Mouse (Mus musculus) hindbrain, embryonic 12.5 days (tissue): ENCODE results near the gene Rnf169. TPM values are rescaled to one million over a fixed set of nuclear protein-coding genes. Genes with fewer than 3 reads are reported as not detected.
"Not testable (repeated sequence)": the region's sequence is repeated elsewhere in the genome, so short reads cannot be mapped to it uniquely, and the experiment has no call there.

ENCODE experiments used
- ATAC-seq: fragments of 200-750 bp; cut with Nextera tagmentation; 2 replicates; pipeline ENCODE4 v1.8.0; 2017; ENCODE audit warnings: moderate TSS enrichment; ENCODE audit not compliant: low FRiP score
- H3K27ac ChIP-seq: fragments of 300-500 bp; sonication (generic); 2 replicates; pipeline ENCODE4 v1.5.1; 2016; ENCODE audit warnings: mild to moderate bottlenecking
- H3K27me3 ChIP-seq: fragments of 300-500 bp; sonication (generic); 2 replicates; pipeline ENCODE4 v1.6.1; 2016; ENCODE audit warnings: mild to moderate bottlenecking
- H3K36me3 ChIP-seq: fragments of 300-500 bp; sonication (generic); 2 replicates; pipeline ENCODE4 v1.6.1; 2016; ENCODE audit warnings: mild to moderate bottlenecking
- H3K4me1 ChIP-seq: fragments of 300-500 bp; sonication (generic); 2 replicates; pipeline ENCODE4 v1.6.1; 2016
- H3K4me2 ChIP-seq: fragments of 300-500 bp; sonication (generic); replicated peaks from 2 replicates; pipeline ENCODE4 v1.6.1; 2016; ENCODE audit warnings: mild to moderate bottlenecking
- H3K4me3 ChIP-seq: fragments of 300-500 bp; sonication (generic); 2 replicates; pipeline ENCODE4 v1.5.1; 2016; ENCODE audit warnings: mild to moderate bottlenecking
- H3K9ac ChIP-seq: fragments of 300-500 bp; sonication (generic); 2 replicates; pipeline ENCODE4 v1.6.1; 2016; ENCODE audit warnings: mild to moderate bottlenecking, moderate library complexity
- H3K9me3 ChIP-seq: fragments of 300-500 bp; sonication (generic); replicated peaks from 2 replicates; pipeline ENCODE4 v1.6.1; 2016; ENCODE audit warnings: mild to moderate bottlenecking
- WGBS: fragments of 180-500 bp; shearing (Covaris S2); methylation state at CpG from one replicate; pipeline ENCODE4 v1.1.7; 2016; 5-methylcytosine and 5-hydroxymethylcytosine counted together
- polyA plus RNA-seq: library from polyadenylated mRNA; unstranded; fragments of >200 nt; fragmentation: Nextera tagmentation; extraction: Ambion mirVana; gene quantifications from 2 replicates; pipeline ENCODE4 v1.2.1, GENCODE M21; 2016

Gene Rnf169
- polyA plus RNA-seq, 1 experiment from 2014 or later: 7.0 TPM

DNA sequence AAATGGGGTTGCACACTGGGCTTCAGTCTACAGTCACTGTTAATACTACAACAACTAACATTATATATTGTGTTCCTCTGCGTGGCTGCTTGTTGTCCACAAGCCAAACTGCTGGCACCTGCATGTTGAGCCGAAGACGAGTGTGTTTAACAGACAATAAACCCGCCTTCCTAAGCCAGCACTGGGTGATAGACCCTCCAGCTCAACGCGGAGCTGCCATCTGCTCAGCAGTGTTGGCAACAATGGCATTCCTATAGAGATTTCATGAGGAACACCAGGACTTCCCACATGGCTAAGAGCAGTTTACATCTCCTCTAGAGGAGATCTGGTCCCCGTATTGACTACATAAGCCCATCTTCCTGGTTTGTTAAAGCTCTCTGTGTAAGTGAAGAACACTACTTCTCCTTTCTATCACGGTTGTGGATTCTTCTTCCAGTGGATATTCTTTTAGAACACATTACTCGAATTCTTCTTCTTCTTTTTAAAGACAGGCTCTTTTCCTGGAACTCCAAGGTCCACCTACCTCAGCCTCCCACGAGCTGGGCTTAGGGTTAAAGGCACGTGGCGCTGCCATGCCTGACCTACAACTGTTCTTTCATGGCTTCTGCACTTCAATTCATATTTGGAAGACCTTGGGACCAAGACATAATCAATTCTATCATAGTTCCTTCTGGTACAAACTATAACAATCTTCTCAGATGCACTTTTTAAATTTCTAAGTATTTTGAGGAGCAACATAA, 22.9 kb downstream of the Rnf169 start:
- ATAC-seq: no peak
- Histone ChIP-seq H3K9me3 (no peaks in the 10 kb centered on the region), H3K36me3 (no peaks in the 10 kb centered on the region; the same call in 1 of the 2 replicates), H3K27me3 (no peaks in the 10 kb centered on the region), H3K4me1 (no peaks in the 10 kb centered on the region), H3K4me3 (no peak overlapping the region), H3K9ac (no peak overlapping the region), H3K4me2 (no peak overlapping the region), H3K27ac (no peak overlapping the region)
- WGBS: 88% methylated on average over 12 of the region's 12 CpGs

- H3K27me3 ChIP-seq: no peaks in the 10 kb centered on the region
- 94% methylated on average over 7 of the region's 7 CpGs for WGBS
- no peak overlapping the region for H3K4me2 ChIP-seq
- peaks cover 5% of the 10 kb centered on the region; the same call in 1 of the 2 replicates for H3K36me3 ChIP-seq
- H3K9ac ChIP-seq: no peak overlapping the region
- H3K4me3 ChIP-seq: no peak overlapping the region
- no peaks in the 10 kb centered on the region for H3K4me1 ChIP-seq
- no peaks in the 10 kb centered on the region for H3K9me3 ChIP-seq
- no peak overlapping the region for H3K27ac ChIP-seq
- ATAC-seq: no peak
Measured at GRCm38 (mm10) chr7:99956095-99956494, 24.2 kb downstream of the Rnf169 start.

DNA sequence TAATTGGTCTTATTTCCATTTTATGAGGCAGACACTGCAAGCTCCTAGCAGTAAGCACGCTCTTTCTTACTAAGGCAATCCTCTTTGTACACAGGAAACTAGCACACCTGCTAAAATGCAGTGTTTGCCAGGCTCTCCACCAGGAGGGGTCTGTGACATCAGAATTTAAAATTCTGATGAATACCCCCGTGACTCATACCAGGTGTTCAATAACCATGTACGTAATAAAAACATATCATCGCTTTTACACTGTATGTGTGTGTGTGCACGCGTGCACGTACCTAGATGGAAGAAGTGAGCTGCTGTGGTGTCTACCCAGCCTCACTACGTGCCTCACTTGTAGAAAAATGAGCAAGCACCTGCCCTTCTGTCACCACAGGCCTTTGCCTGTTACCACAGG, 26.0 kb downstream of the Rnf169 start:
- H3K36me3 ChIP-seq: peaks cover 9% of the 10 kb centered on the region; the same call in 1 of the 2 replicates
- no peak overlapping the region for H3K9ac ChIP-seq
- no peak overlapping the region for H3K27ac ChIP-seq
- H3K27me3 ChIP-seq: no peaks in the 10 kb centered on the region
- H3K4me2 ChIP-seq: no peak overlapping the region
- ATAC-seq: no peak
- WGBS: 96% methylated on average over 8 of the region's 8 CpGs
- no peak overlapping the region for H3K4me3 ChIP-seq
- no peaks in the 10 kb centered on the region for H3K9me3 ChIP-seq
- no peaks in the 10 kb centered on the region for H3K4me1 ChIP-seq

DNA sequence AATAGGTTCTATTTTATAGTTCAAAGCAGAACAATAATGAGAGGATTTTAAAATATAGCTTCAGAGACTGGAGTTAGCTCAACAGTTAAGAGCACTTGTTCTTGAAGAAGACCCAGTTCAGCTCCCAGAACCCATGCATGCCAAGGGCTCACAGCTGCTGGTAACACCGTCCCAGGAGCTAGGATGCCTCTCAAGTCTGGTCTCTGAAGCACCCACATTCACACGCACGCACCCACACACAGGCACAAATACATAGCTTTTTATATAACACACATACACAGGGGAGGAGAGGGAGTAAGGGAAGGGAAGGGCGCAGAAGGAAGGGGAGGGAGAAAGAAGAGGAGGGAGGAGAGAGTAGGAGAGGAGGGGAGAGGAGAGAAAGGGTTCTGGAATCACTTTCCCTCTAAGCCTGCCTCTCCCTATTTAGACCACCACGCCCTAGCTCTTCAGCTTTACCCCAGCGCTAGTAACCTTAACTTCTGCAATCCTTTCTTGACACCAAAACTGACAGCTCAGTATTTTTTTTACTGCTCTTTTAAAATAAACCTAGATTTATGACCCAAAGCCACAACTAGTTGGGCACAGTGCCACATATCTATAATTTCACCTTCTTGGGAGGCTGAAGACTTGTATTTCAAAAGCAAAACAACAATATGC, 26.7 kb downstream of the Rnf169 start:
- H3K9ac ChIP-seq: no peak overlapping the region
- no peaks in the 10 kb centered on the region for H3K27me3 ChIP-seq
- no peak overlapping the region for H3K27ac ChIP-seq
- 88% methylated on average over 6 of the region's 6 CpGs for WGBS
- peaks cover 9% of the 10 kb centered on the region for H3K36me3 ChIP-seq
- no peak for ATAC-seq
- H3K4me3 ChIP-seq: no peak overlapping the region
- no peaks in the 10 kb centered on the region for H3K4me1 ChIP-seq
- no peaks in the 10 kb centered on the region for H3K9me3 ChIP-seq
- no peak overlapping the region for H3K4me2 ChIP-seq

GRCm38 (mm10) chr7:99947329-99947728, 32.9 kb downstream of the Rnf169 start:
- Histone ChIP-seq H3K9ac (no peak overlapping the region), H3K36me3 (peaks cover 56% of the 10 kb centered on the region), H3K4me1 (no peaks in the 10 kb centered on the region), H3K27me3 (no peaks in the 10 kb centered on the region), H3K4me3 (no peak overlapping the region), H3K27ac (no peak overlapping the region), H3K4me2 (no peak overlapping the region), H3K9me3 (no peaks in the 10 kb centered on the region)
- 94% methylated on average over 9 of the region's 9 CpGs for WGBS
- ATAC-seq: no peak

- Histone ChIP-seq H3K36me3 (peaks cover 55% of the 10 kb centered on the region), H3K4me1 (no peaks in the 10 kb centered on the region), H3K9me3 (no peaks in the 10 kb centered on the region), H3K27ac (no peak overlapping the region), H3K27me3 (no peaks in the 10 kb centered on the region), H3K4me3 (no peak overlapping the region), H3K9ac (no peak overlapping the region), H3K4me2 (no peak overlapping the region)
- no peak for ATAC-seq
- 93% methylated on average over 4 of the region's 4 CpGs for WGBS
Measured at GRCm38 (mm10) chr7:99946356-99946755, 33.9 kb downstream of the Rnf169 start.

GRCm38 (mm10) chr7:99945939-99946338, 34.3 kb downstream of the Rnf169 start:
- H3K36me3 ChIP-seq: peaks cover 58% of the 10 kb centered on the region
- no peak overlapping the region for H3K4me2 ChIP-seq
- 92% methylated on average over 3 of the region's 3 CpGs for WGBS
- ATAC-seq: no peak
- H3K9ac ChIP-seq: no peak overlapping the region
- no peaks in the 10 kb centered on the region for H3K9me3 ChIP-seq
- H3K4me3 ChIP-seq: no peak overlapping the region
- no peak overlapping the region for H3K27ac ChIP-seq
- no peaks in the 10 kb centered on the region for H3K4me1 ChIP-seq
- no peaks in the 10 kb centered on the region for H3K27me3 ChIP-seq

GRCm38 (mm10) chr7:99945012-99945411, 35.2 kb downstream of the Rnf169 start:
- 96% methylated on average over 22 of the region's 22 CpGs for WGBS

DNA sequence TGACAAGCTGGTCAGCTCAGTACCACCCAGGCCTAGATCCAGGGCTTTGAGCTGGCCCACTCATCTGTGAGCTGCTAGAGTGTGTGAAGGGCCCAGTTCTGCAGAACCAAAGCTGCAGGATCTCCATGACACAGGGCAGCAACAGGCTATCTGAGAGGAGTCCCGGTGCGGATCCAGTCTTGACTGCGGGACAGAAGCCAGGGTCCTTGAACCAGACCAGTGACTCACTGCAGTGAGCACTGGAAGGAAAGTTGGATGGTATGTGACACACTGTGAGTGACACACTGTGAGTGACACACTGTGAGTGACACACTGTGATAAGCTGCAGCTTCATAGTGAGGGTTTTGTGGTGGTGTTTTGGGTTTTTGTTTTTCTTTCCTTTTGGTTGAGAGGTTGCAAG, 35.7 kb downstream of the Rnf169 start:
- WGBS: 100% methylated on average over 3 of the region's 3 CpGs
- ATAC-seq: no peak
- no peak overlapping the region for H3K4me3 ChIP-seq

More at GRCm38 (mm10) chr7:99945012-99945411, 35.2 kb downstream of the Rnf169 start:
- not testable (repeated sequence) for H3K27ac ChIP-seq, H3K27me3 ChIP-seq, ATAC-seq, H3K4me1 ChIP-seq, H3K4me3 ChIP-seq, H3K9ac ChIP-seq, H3K4me2 ChIP-seq, H3K9me3 ChIP-seq
- peaks cover 67% of the 10 kb centered on the region for H3K36me3 ChIP-seq

GRCm38 (mm10) chr7:99940669-99941068, 39.6 kb downstream of the Rnf169 start:
- Histone ChIP-seq H3K27me3 (no peaks in the 10 kb centered on the region), H3K9ac (no peak overlapping the region), H3K36me3 (peaks cover 52% of the 10 kb centered on the region), H3K4me3 (no peak overlapping the region), H3K27ac (no peak overlapping the region), H3K4me2 (no peak overlapping the region), H3K4me1 (no peaks in the 10 kb centered on the region), H3K9me3 (no peaks in the 10 kb centered on the region)
- WGBS: 96% methylated on average over 1 of the region's 1 CpGs
- ATAC-seq: no peak

More for the DNA sequence above, 35.7 kb downstream of the Rnf169 start:
- H3K4me1 ChIP-seq: no peaks in the 10 kb centered on the region
- no peaks in the 10 kb centered on the region for H3K9me3 ChIP-seq
- H3K27me3 ChIP-seq: no peaks in the 10 kb centered on the region
- H3K36me3 ChIP-seq: peaks cover 68% of the 10 kb centered on the region
- no peak overlapping the region for H3K4me2 ChIP-seq
- H3K27ac ChIP-seq: no peak overlapping the region
- no peak overlapping the region for H3K9ac ChIP-seq

- ATAC-seq: no peak
- H3K36me3 ChIP-seq: peaks cover 47% of the 10 kb centered on the region
- no peak overlapping the region for H3K9ac ChIP-seq
- H3K9me3 ChIP-seq: no peaks in the 10 kb centered on the region
- H3K4me3 ChIP-seq: no peak overlapping the region
- no peaks in the 10 kb centered on the region for H3K27me3 ChIP-seq
- H3K4me1 ChIP-seq: no peaks in the 10 kb centered on the region
- no peak overlapping the region for H3K4me2 ChIP-seq
- 83% methylated on average over 1 of the region's 1 CpGs for WGBS
- H3K27ac ChIP-seq: no peak overlapping the region
Measured at GRCm38 (mm10) chr7:99935758-99936157, 44.5 kb downstream of the Rnf169 start.

GRCm38 (mm10) chr7:99926916-99927714, 53.1 kb downstream of the Rnf169 start:
- H3K4me2 ChIP-seq: no peak overlapping the region
- no peaks in the 10 kb centered on the region for H3K9me3 ChIP-seq
- no peak overlapping the region for H3K9ac ChIP-seq
- no peak overlapping the region for H3K27ac ChIP-seq
- H3K4me3 ChIP-seq: no peak overlapping the region
- peaks cover 56% of the 10 kb centered on the region for H3K36me3 ChIP-seq
- ATAC-seq: no peak
- 80% methylated on average over 10 of the region's 10 CpGs for WGBS
- no peaks in the 10 kb centered on the region for H3K4me1 ChIP-seq
- H3K27me3 ChIP-seq: no peaks in the 10 kb centered on the region
